ENCODE assay signal across 25 mouse cellular contexts in genomic region chr10:84982675-84983074, GRCm38 (mm10).
"Had no signal": no experiment of that assay in that cellular context is flagged by ENCODE, and none has a peak within 500 bp of the region (broad histone marks: within the 10 kb centered on the region; RNA-seq: fewer than 3 reads in every experiment).

No protein-coding gene starts in this region.

- H3K27ac ChIP-seq: embryonic facial prominence, embryonic 10.5 days; embryonic facial prominence, embryonic 12.5 days; embryonic facial prominence, embryonic 13.5 days; embryonic facial prominence, embryonic 15.5 days; forebrain, embryonic 10.5 days; forebrain, embryonic 12.5 days; forebrain, embryonic 13.5 days; forebrain, embryonic 15.5 days; gastrocnemius, adult 2 months; heart, adult 2 months had no signal

- H3K9me3 ChIP-seq: embryonic facial prominence, embryonic 10.5 days; embryonic facial prominence, embryonic 12.5 days; embryonic facial prominence, embryonic 13.5 days; embryonic facial prominence, embryonic 15.5 days; forebrain, embryonic 10.5 days; forebrain, embryonic 12.5 days; forebrain, embryonic 13.5 days; forebrain, embryonic 15.5 days had no signal

- DNase-seq: cerebellum, adult 8-10 months; cerebellum, adult 9-10 months; cerebellum, adult 9-11 months; cerebellum, postnatal 10 days; cerebellum, postnatal 14 days; cerebellum, postnatal 25 days; cerebellum, postnatal 36 days; embryo, embryonic 11 days; forebrain, postnatal 0 days; gastrocnemius, adult 2 months; gastrocnemius, postnatal 10 days; gastrocnemius, postnatal 14 days; gastrocnemius, postnatal 25 days; gastrocnemius, postnatal 36 days; heart, adult 18-20 months; heart, adult 2 months had no signal

- H3K4me1 ChIP-seq: embryonic facial prominence, embryonic 10.5 days; embryonic facial prominence, embryonic 12.5 days; embryonic facial prominence, embryonic 13.5 days; forebrain, embryonic 12.5 days; forebrain, embryonic 13.5 days; forebrain, embryonic 15.5 days had no signal

- H3K4me3 ChIP-seq: embryonic facial prominence, embryonic 10.5 days; embryonic facial prominence, embryonic 12.5 days; embryonic facial prominence, embryonic 13.5 days; embryonic facial prominence, embryonic 15.5 days; erythroblast, embryonic 14.5 days; forebrain, embryonic 10.5 days; forebrain, embryonic 12.5 days; forebrain, embryonic 13.5 days; forebrain, embryonic 15.5 days; gastrocnemius, adult 2 months; heart, adult 2 months had no signal

- H3K27me3 ChIP-seq: embryonic facial prominence, embryonic 13.5 days; embryonic facial prominence, embryonic 15.5 days; forebrain, embryonic 12.5 days; forebrain, embryonic 13.5 days; forebrain, embryonic 15.5 days had no signal

- H3K9ac ChIP-seq: embryonic facial prominence, embryonic 12.5 days; embryonic facial prominence, embryonic 13.5 days; embryonic facial prominence, embryonic 15.5 days; forebrain, embryonic 12.5 days; forebrain, embryonic 13.5 days; forebrain, embryonic 15.5 days; forebrain, postnatal 0 days had no signal
